In the genomic region with DNA sequence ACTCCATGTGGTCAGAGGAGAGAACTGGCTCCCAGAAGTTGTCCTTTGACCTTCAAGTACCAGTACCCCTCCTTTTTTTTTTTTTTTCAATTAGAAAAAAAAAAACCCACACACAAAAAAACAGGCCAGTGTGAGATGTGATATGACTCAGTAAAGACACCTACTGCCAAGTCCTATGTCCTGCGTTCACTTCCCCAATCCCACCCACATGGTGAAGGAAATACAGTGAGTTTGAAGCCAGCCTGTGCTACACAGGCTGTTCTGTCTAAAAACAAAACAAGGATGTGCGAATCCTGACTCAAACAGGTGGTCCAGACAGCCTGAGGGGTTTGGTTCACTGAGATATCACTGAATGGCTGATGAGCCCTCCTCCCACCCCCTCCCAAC, we compare ENCODE assay signal across 23 mouse cellular contexts. TPM values are rescaled to one million over a fixed set of nuclear protein-coding genes. Genes with fewer than 3 reads are reported as not detected.
DNase-seq lines count a peak whose midpoint lies in the region; ATAC-seq and TF ChIP-seq lines count a peak whose summit lies in the region.
"Had no signal": no experiment of that assay in that cellular context is flagged by ENCODE, and none has a peak within 500 bp of the region (broad histone marks: within the 10 kb centered on the region; RNA-seq: fewer than 3 reads in every experiment).

No protein-coding gene starts in this region.

- TF ChIP-seq POLR2A in CH12.LX (IDR thresholded peaks at IDR 0.05; ENCODE audit: low read depth, low read length) = no peak

- H3K4me3 ChIP-seq in forebrain, postnatal 0 days (ENCODE audit: low read depth, low read length) = no peak overlapping the region
- no peak overlapping the region for H3K4me3 ChIP-seq in forebrain, embryonic 16.5 days (replicated peaks; ENCODE audit: low read length)
- H3K4me3 ChIP-seq in CH12.LX (replicated peaks in 1 of 3; ENCODE audit: low read depth in 2 of 3, low read length in 2 of 3, poor library complexity in 1 of 3) = no peak overlapping the region
- H3K4me3 ChIP-seq: embryonic facial prominence, embryonic 10.5 days; forebrain, embryonic 13.5 days; gastrocnemius, adult 2 months; heart, embryonic 13.5 days had no signal

- dilution Hi-C loops in CH12.LX (cut with MboI; ENCODE audit: extremely low pct_ligation_motif_present, extremely low pct_unique_long_range_greater_than_20kb, low sequenced_read_pairs) = no loop called here

- in situ Hi-C loops in CH12.LX (cut with MboI; ENCODE audit: low pct_ligation_motif_present, low pct_unique_long_range_greater_than_20kb, low sequenced_read_pairs) = no loop called here

- no peaks in the 10 kb centered on the region for H3K4me1 ChIP-seq in forebrain, postnatal 0 days (ENCODE audit: insufficient read depth)
- no peaks in the 10 kb centered on the region for H3K4me1 ChIP-seq in forebrain, embryonic 16.5 days (replicated peaks; ENCODE audit: control insufficient read depth, insufficient read depth, low read length)
- peaks cover 6 to 27% of the 10 kb centered on the region in 2 experiments for H3K4me1 ChIP-seq in CH12.LX (ENCODE audit: control insufficient read depth in 1 of 2, insufficient read depth in 2 of 2)

- no peak overlapping the region for H3K9ac ChIP-seq in forebrain, postnatal 0 days
- no peak overlapping the region for H3K9ac ChIP-seq in forebrain, embryonic 16.5 days (replicated peaks; ENCODE audit: low read depth, low read length)
- H3K9ac ChIP-seq in CH12.LX (ENCODE audit: insufficient read depth, low read depth) = peak overlapping the region; percentile 2; the same call in 1 of the 2 replicates
- H3K9ac ChIP-seq: forebrain, embryonic 13.5 days; heart, embryonic 13.5 days had no signal

- TF ChIP-seq RAD21 in CH12.LX (IDR thresholded peaks at IDR 0.05; ENCODE audit: low read depth, low read length) = no peak; the same call in 1 of the 2 replicates

- peak; percentile 86 for TF ChIP-seq EP300 in CH12.LX (IDR thresholded peaks at IDR 0.05; ENCODE audit: low read length)

- no peaks in the 10 kb centered on the region for H3K9me3 ChIP-seq in forebrain, postnatal 0 days (ENCODE audit: low read length)
- H3K9me3 ChIP-seq in forebrain, embryonic 16.5 days (ENCODE audit: control insufficient read depth, low read length) = no peaks in the 10 kb centered on the region
- peaks cover 2% of the 10 kb centered on the region for H3K9me3 ChIP-seq in CH12.LX (replicated peaks; ENCODE audit: low read length)
- H3K9me3 ChIP-seq: embryonic facial prominence, embryonic 10.5 days; forebrain, embryonic 13.5 days; heart, embryonic 13.5 days had no signal

- no peak for TF ChIP-seq CTCF in forebrain, postnatal 0 days (IDR thresholded peaks at IDR 0.05; ENCODE audit: low read depth)
- no peak for TF ChIP-seq CTCF in CH12.LX (conservative IDR thresholded peaks at IDR 0.05 in 1 of 2, IDR thresholded peaks at IDR 0.05 in 1 of 2; ENCODE audit: low read depth in 2 of 2, low read length in 2 of 2)

- WGBS in forebrain, postnatal 0 days = 80% methylated on average over 2 of the region's 2 CpGs
- WGBS in forebrain, embryonic 16.5 days = 93% methylated on average over 2 of the region's 2 CpGs

- DNase-seq in forebrain, postnatal 0 days = no peak
- peak; percentile 46 for DNase-seq in 3T3-L1 (ENCODE audit: low read depth, low spot score)
- peak; percentile 71 for DNase-seq in CH12.LX (ENCODE audit: extremely low read depth)
- no peak for DNase-seq in spleen, adult 18-20 months
- no peak for DNase-seq in cerebellum, postnatal 14 days
- no peak for DNase-seq in cerebellum, postnatal 25 days
- DNase-seq: adrenal gland, postnatal 14 days; cerebellum, adult 2 months; gastrocnemius, adult 2 months; gastrocnemius, postnatal 25 days; heart, postnatal 36 days; kidney, adult 8-10 months had no signal

- no peaks in the 10 kb centered on the region for H3K36me3 ChIP-seq in forebrain, postnatal 0 days (ENCODE audit: insufficient read depth)
- H3K36me3 ChIP-seq in forebrain, embryonic 16.5 days (ENCODE audit: control insufficient read depth, insufficient read depth) = no peaks in the 10 kb centered on the region
- no peaks in the 10 kb centered on the region for H3K36me3 ChIP-seq in CH12.LX (replicated peaks in 1 of 2; ENCODE audit: control insufficient read depth in 1 of 2, insufficient read depth in 1 of 2, low read length in 1 of 2)
- H3K36me3 ChIP-seq: embryonic facial prominence, embryonic 10.5 days; heart, embryonic 13.5 days had no signal

- no peaks in the 10 kb centered on the region for H3K79me2 ChIP-seq in CH12.LX (replicated peaks; ENCODE audit: control insufficient read depth, extremely low read depth, insufficient read depth, poor library complexity, severe bottlenecking)

- no peak overlapping the region for H3K27ac ChIP-seq in forebrain, postnatal 0 days (ENCODE audit: low read depth, low read length)
- H3K27ac ChIP-seq in forebrain, embryonic 16.5 days (ENCODE audit: low read length) = no peak overlapping the region
- peak overlapping the region; percentile 31; the same call in 1 of the 2 replicates for H3K27ac ChIP-seq in CH12.LX (ENCODE audit: insufficient read depth, low read depth)
- H3K27ac ChIP-seq: embryonic facial prominence, embryonic 10.5 days; forebrain, embryonic 13.5 days; gastrocnemius, adult 2 months; heart, embryonic 13.5 days had no signal

- peak; percentile 16; the same call in 1 of the 2 replicates for ATAC-seq in forebrain, postnatal 0 days
- ATAC-seq in forebrain, embryonic 16.5 days = no peak
- ATAC-seq in common myeloid progenitor, adult 5-6 weeks (replicated peaks; ENCODE audit: low read depth, poor library complexity, severe bottlenecking) = 0 out of 2 replicates have a peak, but pooled peaks have one; percentile 54
- ATAC-seq: activated CD4-positive, CD25-positive, alpha-beta regulatory T cell, adult 4 months; CD4-positive, CD25-positive, alpha-beta regulatory T cell, adult 4 months; forebrain, embryonic 13.5 days; hindbrain, embryonic 16.5 days; inflammation-experienced regulatory T-cells, adult 6 months; intestine, postnatal 0 days; Patski had no signal

- no peak overlapping the region for H3K4me2 ChIP-seq in forebrain, postnatal 0 days (ENCODE audit: low read depth)
- no peak overlapping the region for H3K4me2 ChIP-seq in forebrain, embryonic 16.5 days (ENCODE audit: low read length)
- no peak overlapping the region for H3K4me2 ChIP-seq in CH12.LX (ENCODE audit: insufficient read depth, low read depth, poor library complexity, severe bottlenecking)
- H3K4me2 ChIP-seq: forebrain, embryonic 13.5 days; heart, embryonic 13.5 days had no signal

- no peaks in the 10 kb centered on the region for H3K27me3 ChIP-seq in forebrain, postnatal 0 days (ENCODE audit: insufficient read depth, low read length)
- no peaks in the 10 kb centered on the region for H3K27me3 ChIP-seq in forebrain, embryonic 16.5 days (replicated peaks; ENCODE audit: control insufficient read depth, insufficient read depth, low read length)
- H3K27me3 ChIP-seq in CH12.LX (replicated peaks) = no peaks in the 10 kb centered on the region
- H3K27me3 ChIP-seq: forebrain, embryonic 13.5 days; heart, embryonic 13.5 days; Patski had no signal

TF ChIP-seq in CH12.LX, 34 proteins besides CTCF, POLR2A, EP300 and RAD21 (continues in another document):
- TF ChIP-seq ZMIZ1 (IDR thresholded peaks at IDR 0.05; ENCODE audit: low read depth, low read length) (no peak), ZKSCAN1 (IDR thresholded peaks at IDR 0.05; ENCODE audit: borderline replicate concordance, low read depth, low read length) (no peak), SIN3A (IDR thresholded peaks at IDR 0.05; ENCODE audit: low read length) (no peak), HCFC1 (IDR thresholded peaks at IDR 0.05; ENCODE audit: low read depth, low read length) (no peak), MYC (IDR thresholded peaks at IDR 0.05; ENCODE audit: low read depth, low read length) (peak; percentile 47; the same call in 1 of the 2 replicates), NRF1 (IDR thresholded peaks at IDR 0.05; ENCODE audit: low read depth, low read length) (no peak), E2F4 (IDR thresholded peaks at IDR 0.05; ENCODE audit: insufficient replicate concordance, low read depth, low read length) (no peak), GABPA (IDR thresholded peaks at IDR 0.05; ENCODE audit: insufficient replicate concordance, low read depth, low read length) (no peak), NELFE (IDR thresholded peaks at IDR 0.05; ENCODE audit: low read depth, low read length) (no peak), JUN (IDR thresholded peaks at IDR 0.05; ENCODE audit: insufficient read depth, low read depth, low read length) (peak; percentile 46), POLR2AphosphoS2 (IDR thresholded peaks at IDR 0.05; ENCODE audit: low read depth, low read length) (no peak), MAX (IDR thresholded peaks at IDR 0.05; ENCODE audit: low read length) (no peak), PAX5 (IDR thresholded peaks at IDR 0.05; ENCODE audit: low read length) (no peak), CHD2 (IDR thresholded peaks at IDR 0.05; ENCODE audit: low read length) (peak; percentile 41; the same call in 1 of the 2 replicates), TCF12 (IDR thresholded peaks at IDR 0.05; ENCODE audit: low read depth, low read length) (0 out of 2 replicates have a peak, but pooled peaks have one; percentile 34), JUND (conservative IDR thresholded peaks at IDR 0.05; ENCODE audit: low read depth, low read length) (peak; percentile 64), UBTF (IDR thresholded peaks at IDR 0.05; ENCODE audit: low read depth, low read length) (no peak), SMC3 (IDR thresholded peaks at IDR 0.05; ENCODE audit: low read depth, low read length) (no peak), ZNF384 (IDR thresholded peaks at IDR 0.05; ENCODE audit: low read depth, low read length) (peak; percentile 95), USF1 (IDR thresholded peaks at IDR 0.05; ENCODE audit: low read depth, low read length) (no peak), ZC3H11A (IDR thresholded peaks at IDR 0.05; ENCODE audit: low read depth, low read length) (no peak), MEF2A (IDR thresholded peaks at IDR 0.05; ENCODE audit: borderline replicate concordance, low read depth, low read length) (0 out of 2 replicates have a peak, but pooled peaks have one; percentile 14), USF2 (conservative IDR thresholded peaks at IDR 0.05; ENCODE audit: low read depth, low read length) (no peak), MAFK (IDR thresholded peaks at IDR 0.05; ENCODE audit: insufficient replicate concordance, low read length) (no peak), MXI1 (IDR thresholded peaks at IDR 0.05; ENCODE audit: low read depth, low read length) (no peak)

RNA-seq across cellular contexts. Expression of gene Rbm47, which starts 3.8 kb away (rescaled TPM):
- 1.2 and 2.7 TPM in 2 replicates for total RNA-seq in forebrain, postnatal 0 days (2014; rRNA removed)
- polyA plus RNA-seq in forebrain, postnatal 0 days (2015; fragmentation: Nextera tagmentation; extraction: Ambion mirVana) = 2.3 and 3.3 TPM in 2 replicates
- polyA plus RNA-seq in forebrain, embryonic 16.5 days (2015; fragmentation: Nextera tagmentation; extraction: Ambion mirVana) = 2.0 and 3.0 TPM in 2 replicates
- 9.2 and 11.3 TPM in 2 replicates for total RNA-seq in CH12.LX (2012; rRNA removed)
- 0.08 and 0.43 TPM in 2 replicates for total RNA-seq in CH12.LX (2014; rRNA removed)
- 0.91 and 1.1 TPM in 2 replicates for polyA plus RNA-seq in CH12.LX (2012; ENCODE audit: insufficient read length, low read depth)
- 2.7 and 7.0 TPM in 2 replicates for total RNA-seq in common myeloid progenitor, adult 5-6 weeks (2017)

Comparison
In these comparisons a context has a peak if more than half of its experiments do, and no peak if none do; other contexts are left out.
1. DNase-seq: peak in 3T3-L1 (single experiment) and CH12.LX (single experiment); none in forebrain, postnatal 0 days (single experiment), spleen, adult 18-20 months (0 of 2), cerebellum, postnatal 14 days (0 of 2) and cerebellum, postnatal 25 days (0 of 2).